Mouse (Mus musculus) CH12F3 (cell line): ENCODE data around the gene Vmn1r63.
"Not testable (repeated sequence)": the region's sequence is repeated elsewhere in the genome, so short reads cannot be mapped to it uniquely, and the experiment has no call there.

Source experiments
- in situ Hi-C: fragments of 300-500 bp; cut with MboI; formaldehyde crosslinking; loops from 2 replicates; pipeline ENCODE4 v1.14.3; 2020; ENCODE audit warnings: low sequenced_read_pairs

Gene Vmn1r63

DNA sequence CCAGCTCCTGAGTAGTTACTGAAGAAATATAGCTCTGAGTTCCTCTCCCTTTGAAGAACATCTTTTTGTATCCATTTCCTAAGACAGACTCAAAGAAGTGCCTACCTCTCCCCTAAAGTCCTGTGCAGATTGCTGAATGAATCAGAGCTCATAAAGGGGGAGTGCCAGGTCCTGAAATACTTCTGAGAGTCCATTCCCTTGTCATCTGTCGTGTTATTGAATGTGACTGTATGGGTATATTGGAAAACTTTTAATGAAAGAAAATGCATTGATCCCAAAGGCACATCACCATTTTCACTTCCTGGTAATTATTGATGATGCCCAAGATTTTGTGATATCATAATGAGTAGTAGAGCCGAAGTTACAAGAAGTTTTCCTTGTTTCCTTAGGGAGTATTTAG lies at the start of gene Vmn1r63:
TSS of gene Vmn1r63 (minus strand) at position 101 of the 400 bp plus-strand sequence.
- in situ Hi-C loops = not testable (repeated sequence)
